Mouse (Mus musculus) erythroblast, adult 5-6 weeks (primary cell): ENCODE results near the gene Bst2. TPM values are rescaled to one million over a fixed set of nuclear protein-coding genes. Genes with fewer than 3 reads are reported as not detected.
A peak's percentile ranks its signal among the peaks of the same experiment; 100 is the strongest.
"Not testable (repeated sequence)": the region's sequence is repeated elsewhere in the genome, so short reads cannot be mapped to it uniquely, and the experiment has no call there.

ENCODE experiments used
- ATAC-seq: replicated peaks from 2 replicates; pipeline ENCODE4 v1.8.0; 2016; ENCODE audit warnings: moderate number of reproducible peaks, mild to moderate bottlenecking, moderate TSS enrichment, inconsistent platforms; ENCODE audit not compliant: poor library complexity, low FRiP score, severe bottlenecking
- total RNA-seq, 2 experiments: library from RNA; stranded (forward) in 1 of 2; stranded (reverse) in 1 of 2; fragments of 150-400 nt in 1 of 2; fragments of 200-764, 138-1000 nt in 1 of 2; gene quantifications; 2 replicates each; pipeline versions ENCODE4 v1.2.3 to v1.2.4; 2015 to 2017; ENCODE audit warnings: low replicate concordance in 2 of 2

Bst2 gene
- total RNA-seq, 2 experiments from 2014 or later = 7.7 to 10.1 TPM

GRCm38 (mm10) chr8:71560765-71561164 is 23.5 kb upstream of the Bst2 start:
- ATAC-seq = no peak

DNA sequence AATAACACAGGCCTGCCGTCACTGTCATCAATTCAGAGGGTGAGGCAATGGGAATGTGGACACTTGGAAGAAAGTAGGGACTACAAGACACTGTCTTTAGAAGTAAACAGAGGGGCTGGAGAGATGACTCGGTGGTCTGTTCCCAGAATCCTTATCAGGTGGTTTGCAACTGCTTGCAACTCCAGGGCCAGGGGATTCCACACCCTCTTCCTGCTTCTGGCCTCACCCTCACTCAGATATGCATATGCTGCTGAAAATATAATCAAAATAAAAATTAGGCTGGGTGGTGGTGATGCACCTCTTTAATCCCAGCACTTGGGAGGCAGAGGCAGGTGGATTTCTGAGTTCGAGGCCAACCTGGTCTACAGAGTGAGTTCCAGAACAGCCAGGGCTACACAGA is 22.8 kb upstream of the Bst2 start:
- ATAC-seq = no peak

DNA sequence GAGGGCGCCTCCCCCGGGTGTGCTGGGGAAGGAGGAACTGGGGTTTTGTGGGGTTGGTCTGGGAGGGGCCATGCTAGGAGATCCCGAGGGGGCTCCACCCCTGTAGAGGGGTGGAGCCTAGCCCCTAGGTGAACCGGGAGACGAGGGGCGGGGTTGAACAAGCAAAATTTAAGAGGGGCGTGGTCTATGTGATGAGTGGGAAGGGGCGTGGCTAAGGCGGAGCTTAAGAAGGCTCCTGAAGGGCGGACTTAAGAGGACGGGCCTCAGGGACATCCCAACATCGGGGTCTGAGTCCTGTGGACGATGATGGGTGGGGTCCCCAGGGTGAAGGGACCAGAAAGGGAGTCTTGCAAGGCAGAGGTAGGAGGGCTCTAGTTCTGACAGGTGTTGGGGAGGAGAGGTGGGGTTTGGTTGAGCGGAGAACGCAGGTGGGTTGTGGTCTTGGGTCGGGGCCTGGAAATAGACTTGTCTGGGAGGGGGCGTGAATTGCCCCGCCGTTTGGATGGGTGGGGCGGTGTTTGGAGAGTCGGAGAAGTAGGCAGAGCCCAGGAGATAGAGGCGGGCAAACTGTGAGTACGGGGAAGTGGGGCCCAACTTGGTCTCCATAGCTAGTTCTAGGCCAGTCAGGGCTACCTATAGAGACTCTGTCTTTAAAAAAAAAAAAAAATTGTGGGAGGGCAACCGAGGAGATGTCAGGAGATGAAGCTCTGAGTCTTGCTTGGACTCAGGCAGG is 21.9 kb upstream of the Bst2 start:
- peak; percentile 49; the same call in 1 of the 2 replicates for ATAC-seq

DNA sequence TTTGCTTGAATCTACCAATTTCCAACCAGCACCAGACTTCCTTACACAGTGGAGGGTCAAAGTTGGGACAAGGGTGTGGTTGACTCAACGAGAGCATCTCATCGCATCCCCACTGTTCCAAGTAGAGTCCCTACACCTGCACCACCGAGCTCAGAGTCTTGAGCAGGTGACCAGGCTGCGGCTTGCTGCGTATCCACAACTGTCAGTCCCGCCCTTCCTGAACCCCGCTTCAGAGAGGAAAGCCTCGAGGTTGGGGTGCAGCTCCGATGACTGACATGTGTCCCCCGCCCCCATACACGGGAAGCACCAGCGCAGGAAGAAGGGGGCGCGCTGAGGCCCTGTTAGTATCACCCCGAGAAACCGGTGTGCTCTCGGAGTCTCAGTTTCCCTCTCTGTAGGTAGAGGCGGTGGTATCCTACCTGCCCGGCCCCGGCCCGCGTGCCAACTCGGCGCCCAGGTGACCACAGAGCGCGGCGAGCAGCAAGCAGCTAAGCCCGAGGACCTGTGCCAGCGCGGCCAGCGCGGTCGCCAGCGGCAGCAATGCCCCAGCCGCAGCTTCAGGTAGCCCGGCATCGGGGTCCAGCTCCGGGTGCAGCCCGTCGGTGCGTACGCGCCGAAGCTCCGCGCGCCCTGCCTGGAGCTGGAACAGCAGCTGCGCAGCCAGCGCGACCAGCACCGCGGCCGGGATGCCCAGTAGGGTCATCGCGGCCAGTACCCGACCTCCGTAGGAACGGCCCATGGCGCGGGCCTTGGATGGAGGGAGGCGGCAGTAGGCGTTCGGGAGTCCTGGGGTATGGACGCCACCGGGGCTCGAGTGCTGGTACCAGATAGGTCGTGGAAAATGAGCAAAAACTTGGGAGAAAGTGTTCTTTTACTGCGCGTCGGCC is 21.1 kb upstream of the Bst2 start, which contains the start of gene Tmem221:
TSS of gene Tmem221 (minus strand) at position 801 of the 887 bp plus-strand sequence.
- no peak for ATAC-seq

DNA sequence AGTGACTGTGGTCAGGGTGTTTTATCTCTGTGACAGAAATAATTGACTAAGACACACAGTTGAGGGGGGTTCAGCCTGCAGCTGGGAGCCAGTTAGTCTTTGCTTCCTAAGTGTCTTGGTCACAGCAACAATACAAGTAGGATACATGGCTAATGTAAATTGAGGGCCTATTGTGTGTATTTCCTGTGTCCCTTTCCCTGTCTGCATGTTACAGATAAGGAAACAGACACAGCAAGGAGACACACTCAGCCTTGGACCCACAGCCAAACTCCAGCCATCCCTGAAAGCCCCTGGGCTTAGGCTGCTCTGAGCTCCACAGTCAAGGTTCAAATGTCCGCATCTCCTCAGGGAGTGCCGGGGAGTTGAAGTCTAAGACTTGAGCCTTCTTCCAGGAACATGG is 17.4 kb upstream of the Bst2 start:
- no peak for ATAC-seq

DNA sequence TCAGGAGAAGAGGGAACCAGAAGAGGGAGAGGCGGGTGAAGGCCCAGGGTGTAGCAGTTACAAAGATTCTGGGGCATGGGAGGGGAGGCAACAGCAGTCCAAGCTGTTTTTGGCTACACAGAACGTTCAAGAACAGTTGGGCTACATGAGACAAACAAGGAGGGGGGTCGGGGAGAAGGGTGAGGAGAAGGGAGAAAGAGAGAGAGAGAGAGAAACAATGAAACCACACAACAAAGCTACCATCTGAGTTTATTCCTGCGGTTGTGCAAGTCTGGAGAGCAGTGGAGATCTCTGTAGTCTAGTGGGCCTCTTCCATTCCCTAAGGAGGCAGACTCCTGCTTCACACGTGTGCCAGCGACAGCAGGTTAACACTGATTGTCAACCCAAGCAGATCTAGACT is 16.7 kb upstream of the Bst2 start:
- no peak for ATAC-seq

- ATAC-seq = no peak
These were observed 15.5 kb upstream of the Bst2 start for GRCm38 (mm10) chr8:71552770-71553169.

GRCm38 (mm10) chr8:71550754-71551153 is 13.5 kb upstream of the Bst2 start:
- no peak for ATAC-seq

DNA sequence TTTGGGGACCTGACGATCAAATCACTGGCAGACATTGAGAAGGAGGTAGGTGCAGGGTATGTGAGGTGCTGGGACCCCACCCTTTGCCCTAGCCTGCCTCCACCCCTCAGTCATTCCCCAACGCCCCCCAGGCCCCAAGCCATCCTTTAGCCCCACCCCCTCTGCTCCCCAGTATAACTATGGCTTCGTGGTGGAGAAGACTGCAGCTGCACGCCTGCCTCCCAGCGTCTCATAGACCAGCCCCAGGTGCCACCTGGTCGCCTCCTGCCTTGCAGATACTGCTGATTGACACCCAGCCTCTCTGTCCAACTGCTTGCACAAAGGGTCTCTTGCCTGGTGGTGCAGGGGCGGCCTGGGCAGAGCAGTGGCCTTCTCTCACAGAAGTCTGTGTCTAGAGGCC is 10.3 kb upstream of the Bst2 start:
- no peak for ATAC-seq

GRCm38 (mm10) chr8:71545053-71545452 is 7.8 kb upstream of the Bst2 start:
- no peak for ATAC-seq

DNA sequence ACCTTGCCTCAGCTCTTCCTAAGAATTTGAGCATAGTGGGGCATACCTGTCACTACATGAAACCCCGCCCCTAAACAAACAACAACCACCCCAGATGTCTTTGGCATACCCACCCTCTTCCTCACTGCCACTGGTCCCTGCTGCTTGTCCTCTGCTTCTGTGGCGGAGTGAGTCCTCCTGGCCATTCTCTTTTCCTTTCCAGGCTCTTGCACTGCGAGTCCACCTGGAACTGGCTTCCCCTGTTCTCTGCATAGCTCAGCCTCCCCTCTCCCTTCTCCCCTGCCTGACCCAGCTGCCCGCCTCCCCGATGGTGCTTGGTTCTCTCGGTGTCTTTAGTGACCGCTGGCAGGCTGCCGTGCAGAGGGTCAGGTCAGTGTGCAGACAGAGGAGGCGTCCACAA is 6.5 kb upstream of the Bst2 start:
- ATAC-seq = no peak

- ATAC-seq = peak; percentile 95
These were observed 5.5 kb upstream of the Bst2 start, which contains the start of gene Mvb12a for GRCm38 (mm10) chr8:71542632-71543343. Gene Mvb12a (plus strand): TSS chr8:71542922.

- no peak for ATAC-seq
These were observed 1.6 kb downstream of the Bst2 start for GRCm38 (mm10) chr8:71535663-71536062.

DNA sequence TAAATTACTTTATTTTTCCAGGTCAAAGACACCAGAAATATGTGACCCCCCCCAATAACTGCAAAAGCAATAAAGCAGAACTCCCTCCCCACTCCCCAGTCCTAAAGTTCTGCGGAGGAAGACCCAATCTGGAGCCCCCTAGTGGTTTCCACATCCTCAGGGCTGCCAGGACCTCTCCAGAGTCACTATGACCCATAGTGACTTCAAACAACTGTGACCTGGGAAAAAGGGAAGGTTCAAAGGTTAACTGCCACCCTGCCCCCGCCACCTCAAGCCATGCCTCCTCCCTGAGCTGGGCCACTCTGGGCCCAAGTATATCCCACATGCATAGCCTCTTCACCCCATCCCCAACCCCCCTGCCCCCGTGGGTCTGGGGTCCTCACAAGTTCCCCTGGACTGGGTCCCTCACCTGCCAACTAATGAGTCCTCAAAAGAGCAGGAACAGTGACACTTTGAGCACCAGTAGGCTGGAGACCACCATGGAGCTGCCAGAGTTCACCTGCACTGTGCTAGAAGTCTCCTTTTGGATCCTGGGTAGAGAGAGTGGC is 2.9 kb downstream of the Bst2 start:
- ATAC-seq = no peak

DNA sequence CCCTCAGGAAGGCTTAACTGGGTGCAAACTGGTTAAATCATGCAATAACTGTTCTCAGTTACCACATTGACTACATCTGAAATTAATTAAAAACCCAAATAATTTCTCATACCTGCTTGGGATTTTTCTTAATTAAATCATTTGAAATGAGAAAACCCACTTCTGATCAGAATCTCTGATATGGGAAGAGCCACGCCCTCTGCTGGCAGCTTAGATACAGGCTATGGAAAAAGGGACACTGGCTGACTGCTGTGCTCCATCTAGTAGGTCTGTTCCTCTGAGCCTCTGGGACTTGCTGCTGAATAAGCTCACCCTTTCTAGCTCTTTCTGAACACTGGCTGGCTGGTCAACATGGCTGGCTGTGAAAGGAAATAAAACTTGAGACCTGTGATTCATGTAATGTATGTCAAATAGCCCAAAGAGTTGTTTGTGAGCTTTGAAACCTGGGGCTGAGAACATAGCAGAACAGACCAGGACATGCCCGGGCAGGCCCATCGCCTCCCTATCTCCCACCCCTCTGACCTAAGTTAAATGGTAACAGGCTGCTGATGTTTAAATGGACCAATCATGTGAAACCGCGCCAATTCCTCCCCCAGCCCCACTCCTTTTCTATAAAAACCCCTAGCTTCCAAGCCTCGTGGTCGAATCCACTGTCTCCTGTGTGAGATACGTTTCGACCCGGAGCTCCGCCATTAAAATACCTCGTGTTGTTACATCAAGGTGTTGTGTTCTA is 6.4 kb downstream of the Bst2 start:
- not testable (repeated sequence) for ATAC-seq

GRCm38 (mm10) chr8:71528362-71529073 is 8.7 kb downstream of the Bst2 start:
- ATAC-seq = no peak

GRCm38 (mm10) chr8:71527162-71527870 is 9.9 kb downstream of the Bst2 start:
- ATAC-seq = no peak

- no peak for ATAC-seq
These were observed 11.0 kb downstream of the Bst2 start for GRCm38 (mm10) chr8:71526272-71526671.
